ENCODE assay signal across 10 mouse cellular contexts in genomic region chr4:55057666-55058455, GRCm38 (mm10).
A peak's percentile ranks its signal among the peaks of the same experiment; 100 is the strongest.
DNase-seq lines count a peak whose midpoint lies in the region; ATAC-seq and TF ChIP-seq lines count a peak whose summit lies in the region.
"Had no signal": no experiment of that assay in that cellular context is flagged by ENCODE, and none has a peak within 500 bp of the region (broad histone marks: within the 10 kb centered on the region; RNA-seq: fewer than 3 reads in every experiment).

No protein-coding gene starts in this region.

- intact Hi-C loops in heart, adult 2 months (cut with DNase I): no loop called here
- intact Hi-C loops in heart, postnatal 36 days (cut with DNase I): no loop called here

- 0 out of 2 replicates have a peak, but pooled peaks cover 1% of the 10 kb centered on the region for H3K4me1 ChIP-seq in heart, adult 2 months (ENCODE audit: control insufficient read depth, insufficient read depth, low read length)
- H3K4me1 ChIP-seq in kidney, adult 2 months (ENCODE audit: control insufficient read depth, insufficient read depth, low read length): no peaks in the 10 kb centered on the region
- H3K4me1 ChIP-seq in neural tube, embryonic 13.5 days (replicated peaks): peaks cover 22% of the 10 kb centered on the region

- TF ChIP-seq EP300 in heart, adult 2 months (IDR thresholded peaks at IDR 0.05; ENCODE audit: insufficient read depth, low read depth, low read length): no peak

- TF ChIP-seq POLR2A in heart, adult 2 months (IDR thresholded peaks at IDR 0.05; ENCODE audit: insufficient read depth, low read depth, low read length): no peak
- no peak for TF ChIP-seq POLR2A in kidney, adult 2 months (IDR thresholded peaks at IDR 0.05; ENCODE audit: low read depth, low read length)

- no peak overlapping the region for H3K27ac ChIP-seq in heart, adult 2 months
- no peak overlapping the region for H3K27ac ChIP-seq in kidney, adult 2 months (ENCODE audit: insufficient read depth, low read depth, low read length)
- peak overlapping the region; percentile 52 for H3K27ac ChIP-seq in neural tube, embryonic 13.5 days (replicated peaks)
- H3K27ac ChIP-seq: liver, embryonic 14.5 days had no signal

- no peak overlapping the region for H3K4me2 ChIP-seq in neural tube, embryonic 13.5 days

- 0 out of 2 replicates have a peak, but pooled peaks have one; percentile 30 for ATAC-seq in neural tube, embryonic 13.5 days (ENCODE audit: low read depth)
- no peak for ATAC-seq in CD4-positive, CD25-positive, alpha-beta regulatory T cell, adult 4 months
- ATAC-seq: inflammation-experienced regulatory T-cells, adult 6 months had no signal

- no peaks in the 10 kb centered on the region for H3K27me3 ChIP-seq in heart, adult 2 months (ENCODE audit: control insufficient read depth, insufficient read depth, low read length)
- H3K27me3 ChIP-seq in kidney, adult 2 months (replicated peaks; ENCODE audit: control insufficient read depth, insufficient read depth, low read length): no peaks in the 10 kb centered on the region
- no peaks in the 10 kb centered on the region for H3K27me3 ChIP-seq in neural tube, embryonic 13.5 days

- 85% methylated on average over 10 of the region's 10 CpGs for WGBS in heart, adult 2 months
- 57% methylated on average over 10 of the region's 10 CpGs for WGBS in kidney, adult 2 months
- WGBS in neural tube, embryonic 13.5 days: 56% methylated on average over 10 of the region's 10 CpGs

- peak; percentile 26 to 29 for DNase-seq in heart, adult 2 months
- DNase-seq in heart, postnatal 36 days: no peak
- peak; percentile 76 for DNase-seq in adrenal gland, adult 8-10 months
- DNase-seq in kidney, adult 2 months: peak; percentile 64
- no peak for DNase-seq in yolk sac, embryonic 10.5 days (ENCODE audit: low spot score)
- DNase-seq in layer of hippocampus, adult 18-20 months (ENCODE audit: low spot score in 2 of 2): no peak

- no peaks in the 10 kb centered on the region for H3K79me2 ChIP-seq in heart, adult 2 months (replicated peaks; ENCODE audit: control insufficient read depth, insufficient read depth, low read length)

- TF ChIP-seq CTCF in heart, adult 2 months (IDR thresholded peaks at IDR 0.05): 0 out of 2 replicates have a peak, but pooled peaks have one; percentile 6
- no peak for TF ChIP-seq CTCF in kidney, adult 2 months (conservative IDR thresholded peaks at IDR 0.05; ENCODE audit: insufficient read depth, insufficient read length, low read depth, low read length)

- no peak overlapping the region for H3K9ac ChIP-seq in heart, adult 2 months (ENCODE audit: low read depth, low read length)
- no peak overlapping the region for H3K9ac ChIP-seq in neural tube, embryonic 13.5 days
- H3K9ac ChIP-seq: liver, embryonic 14.5 days had no signal

- H3K36me3 ChIP-seq in heart, adult 2 months (ENCODE audit: control insufficient read depth, insufficient read depth, low read length): no peaks in the 10 kb centered on the region
- no peaks in the 10 kb centered on the region for H3K36me3 ChIP-seq in kidney, adult 2 months (ENCODE audit: control insufficient read depth, insufficient read depth, low read length)
- peaks cover 78% of the 10 kb centered on the region for H3K36me3 ChIP-seq in neural tube, embryonic 13.5 days

- no peaks in the 10 kb centered on the region for H3K9me3 ChIP-seq in neural tube, embryonic 13.5 days

- H3K4me3 ChIP-seq in heart, adult 2 months: no peak overlapping the region
- H3K4me3 ChIP-seq in kidney, adult 2 months (ENCODE audit: insufficient read depth, low read depth, low read length): no peak overlapping the region
- no peak overlapping the region for H3K4me3 ChIP-seq in neural tube, embryonic 13.5 days

Comparison
In these comparisons a context has a peak if more than half of its experiments do, and no peak if none do; other contexts are left out.
1. DNase-seq: peak in heart, adult 2 months (2 of 2), adrenal gland, adult 8-10 months (single experiment) and kidney, adult 2 months (single experiment); none in heart, postnatal 36 days (0 of 2), yolk sac, embryonic 10.5 days (single experiment) and layer of hippocampus, adult 18-20 months (0 of 2).